Mouse (Mus musculus): ENCODE measurements at regions not wholly inside any gene's neighbourhood (a gene's known extent, or its start where the extent isn't known, plus 50 kb on each side); places are given as distances from the start of the nearest gene placed in this dataset.

DNA sequence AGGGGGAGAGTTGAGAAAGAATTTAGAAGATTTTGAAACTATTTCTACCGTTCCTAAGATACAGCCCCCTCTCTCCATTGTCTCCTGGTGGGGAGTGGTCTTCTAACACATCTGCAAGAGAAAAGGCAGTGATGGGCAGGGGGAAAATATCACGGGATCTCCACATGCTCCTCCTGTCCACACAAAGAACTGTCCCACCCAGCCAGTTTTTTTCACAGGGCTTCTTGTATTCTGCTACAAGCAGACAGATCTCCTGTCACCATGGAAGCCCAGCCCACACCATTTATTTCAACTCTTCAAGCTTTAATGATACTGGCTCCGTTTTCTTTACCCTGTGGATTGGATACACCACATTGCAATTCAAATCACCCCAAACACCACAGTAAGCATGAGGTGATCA is 113.5 kb upstream of the Ntm start:
- TF ChIP-seq CTCF (IDR thresholded peaks at IDR 0.05; ENCODE audit: low read depth, low read length) (no peak), POLR2A (IDR thresholded peaks at IDR 0.05; ENCODE audit: insufficient read depth, low read length) (no peak), EP300 (IDR thresholded peaks at IDR 0.05; ENCODE audit: insufficient read depth, low read depth, low read length) (no peak)

Data from ES-Bruce4 (cell line).